ENCODE assay signal across 1 mouse cellular context in the genomic region with DNA sequence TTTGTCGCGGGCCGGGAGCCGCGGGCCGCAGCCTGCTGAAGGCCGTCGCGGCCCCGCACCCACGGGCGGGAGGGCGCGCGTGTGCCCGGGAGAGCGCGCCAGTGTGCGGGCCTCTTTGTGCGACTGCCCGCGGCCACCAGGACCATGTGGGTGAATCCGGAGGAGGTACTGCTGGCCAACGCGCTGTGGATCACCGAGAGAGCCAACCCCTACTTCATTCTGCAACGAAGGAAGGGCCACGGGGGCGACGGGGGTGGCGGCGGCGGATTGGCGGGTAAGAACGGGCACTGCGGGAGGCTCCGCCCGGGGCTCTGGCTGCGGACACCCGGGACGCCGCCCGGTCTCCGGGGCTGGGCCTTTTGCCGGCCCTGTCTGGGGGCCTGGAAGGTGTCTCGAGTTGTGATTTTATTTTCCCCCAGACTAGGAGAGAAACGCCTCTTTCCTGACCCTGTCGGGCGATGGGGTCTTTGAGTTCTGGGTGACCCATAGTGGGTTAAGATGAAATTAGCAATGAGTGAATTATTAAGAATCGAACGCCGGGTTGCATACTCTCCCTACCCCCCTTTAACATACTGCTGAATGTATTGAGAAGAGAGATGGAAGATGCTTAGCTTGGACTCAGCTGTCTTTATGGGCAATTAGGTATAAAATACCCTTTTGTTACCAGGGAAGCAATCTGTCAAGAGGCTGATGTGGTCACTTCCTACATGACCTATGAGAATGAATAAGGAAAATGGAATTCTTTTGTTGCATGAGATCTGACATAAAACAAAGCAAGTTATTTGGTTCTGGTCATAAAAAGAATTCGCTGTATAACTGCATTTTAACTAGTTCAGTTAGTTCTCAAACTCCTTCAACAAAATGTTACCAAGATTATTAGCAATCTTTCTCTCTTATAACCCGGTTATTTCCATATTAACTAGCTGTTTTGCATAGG.
A peak's percentile ranks its signal among the peaks of the same experiment; 100 is the strongest.
TF ChIP-seq lines count a peak whose summit lies in the region.

Gene Gm10645, minus strand, starts transcription at position 240 of the 937 bp plus-strand sequence.

TF ChIP-seq in CH12.LX, 34 proteins besides CTCF, POLR2A, EP300 and RAD21:
- TF ChIP-seq E2F4 (IDR thresholded peaks at IDR 0.05; ENCODE audit: insufficient replicate concordance, low read depth, low read length) (0 out of 2 replicates have a peak, but pooled peaks have one; percentile 36), UBTF (IDR thresholded peaks at IDR 0.05; ENCODE audit: low read depth, low read length) (peak; percentile 92; the same call in 1 of the 2 replicates), USF2 (conservative IDR thresholded peaks at IDR 0.05; ENCODE audit: low read depth, low read length) (no peak), TBP (conservative IDR thresholded peaks at IDR 0.05; ENCODE audit: low read depth, low read length) (0 out of 2 replicates have a peak, but pooled peaks have one; percentile 37)
TF ChIP-seq in CH12.LX: peak in this region for 3.
